Mouse (Mus musculus): ENCODE results near the gene Lif. TPM values are rescaled to one million over a fixed set of nuclear protein-coding genes. Genes with fewer than 3 reads are reported as not detected.

Gene Lif
- polyA plus RNA-seq, 1 experiment = 0.95 TPM

DNA sequence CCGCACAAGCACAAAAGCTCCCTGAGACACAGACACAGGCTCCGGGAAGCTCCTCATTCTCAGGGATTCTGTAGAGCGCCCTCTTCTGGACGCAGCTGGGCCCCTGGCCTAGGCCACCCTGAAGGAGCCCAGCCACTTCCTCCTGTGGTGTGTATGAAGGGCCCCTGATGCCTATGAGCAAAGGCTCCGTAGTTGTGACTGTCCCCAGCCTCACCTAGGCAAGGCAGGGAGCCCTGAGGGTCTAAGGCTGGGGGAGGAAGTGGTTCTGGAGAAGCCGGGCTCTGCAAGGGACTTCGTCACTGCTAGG is 3.8 kb downstream of the Lif start:
- H3K36me3 ChIP-seq (ENCODE audit: control insufficient read depth, insufficient read depth, low read length) = no peaks in the 10 kb centered on the region
- TF ChIP-seq POLR2A (IDR thresholded peaks at IDR 0.05; ENCODE audit: low read depth, low read length) = no peak
- TF ChIP-seq CTCF (IDR thresholded peaks at IDR 0.05; ENCODE audit: extremely low read depth, insufficient read depth, insufficient read length, insufficient replicate concordance) = peak; percentile 61; the same call in 1 of the 2 replicates
- H3K4me1 ChIP-seq (ENCODE audit: control insufficient read depth, insufficient read depth, insufficient read length) = peaks cover 17% of the 10 kb centered on the region; the same call in 1 of the 2 replicates
- DNase-seq (ENCODE audit: low read depth in 1 of 2, low spot score in 2 of 2) = peak in 1 of 2 experiments; percentile 51
- no peak overlapping the region for H3K4me3 ChIP-seq (ENCODE audit: extremely low read depth, insufficient read depth, insufficient read length)
- WGBS = 16% methylated on average over 7 of the region's 7 CpGs
- H3K27ac ChIP-seq (ENCODE audit: insufficient read depth, low read length) = no peak overlapping the region
- H3K27me3 ChIP-seq (ENCODE audit: control insufficient read depth, insufficient read depth, low read length) = no peaks in the 10 kb centered on the region

DNA sequence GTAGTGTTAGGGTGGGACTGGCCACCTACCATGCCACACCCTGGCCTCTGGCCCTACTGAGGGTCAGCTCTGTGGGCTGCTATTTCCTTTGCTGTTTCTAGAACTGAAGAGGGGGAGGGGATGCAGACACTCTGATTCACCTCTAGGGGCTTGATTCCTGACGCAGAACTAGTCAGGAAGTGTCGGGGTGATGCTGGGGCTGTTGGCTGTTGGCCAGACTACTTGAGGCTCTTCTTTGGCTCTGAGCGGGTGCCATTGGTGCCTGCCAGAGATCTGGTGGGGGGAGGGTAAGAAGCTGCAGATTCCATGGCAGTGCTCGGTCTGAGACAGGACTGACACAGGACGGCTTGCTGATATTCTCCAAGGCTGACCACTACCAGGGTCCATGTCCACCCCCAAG is 4.6 kb downstream of the Lif start:
- DNase-seq (ENCODE audit: low read depth in 1 of 2, low spot score in 2 of 2) = no peak

DNA sequence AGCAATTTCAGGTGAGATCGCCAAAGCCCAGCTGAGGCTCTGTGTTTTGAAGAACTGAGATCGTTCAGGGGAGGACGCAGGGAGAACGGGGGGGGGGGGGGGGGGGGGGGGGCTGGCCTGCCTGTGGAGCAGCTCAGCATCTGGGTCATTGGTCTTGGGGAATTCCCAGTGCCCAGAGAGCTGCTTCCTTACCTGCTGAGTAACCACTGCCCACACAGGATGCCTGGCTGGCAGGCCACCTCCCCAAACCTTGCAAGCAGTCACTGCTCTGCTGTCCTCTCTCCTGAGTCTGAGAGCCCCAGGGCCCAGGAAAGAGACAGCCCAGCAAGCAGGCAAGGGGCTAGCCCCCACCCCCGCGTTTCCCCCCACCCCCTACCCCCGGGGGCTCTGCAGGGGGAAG is 5.5 kb downstream of the Lif start:
- Histone ChIP-seq H3K36me3 (ENCODE audit: control insufficient read depth, insufficient read depth, low read length) (no peaks in the 10 kb centered on the region), H3K27ac (ENCODE audit: insufficient read depth, low read length) (no peak overlapping the region), H3K27me3 (ENCODE audit: control insufficient read depth, insufficient read depth, low read length) (peaks cover 8% of the 10 kb centered on the region), H3K4me1 (ENCODE audit: control insufficient read depth, insufficient read depth, insufficient read length) (peaks cover 17% of the 10 kb centered on the region; the same call in 1 of the 2 replicates), H3K4me3 (ENCODE audit: extremely low read depth, insufficient read depth, insufficient read length) (no peak overlapping the region)
- no peak for TF ChIP-seq POLR2A (IDR thresholded peaks at IDR 0.05; ENCODE audit: low read depth, low read length)
- TF ChIP-seq CTCF (IDR thresholded peaks at IDR 0.05; ENCODE audit: extremely low read depth, insufficient read depth, insufficient read length, insufficient replicate concordance) = no peak
- DNase-seq (ENCODE audit: low read depth in 1 of 2, low spot score in 2 of 2) = no peak
- 23% methylated on average over 5 of the region's 7 CpGs for WGBS

More for the DNA sequence above, 4.6 kb downstream of the Lif start:
- 32% methylated on average over 5 of the region's 5 CpGs for WGBS
- TF ChIP-seq POLR2A (IDR thresholded peaks at IDR 0.05; ENCODE audit: low read depth, low read length) = no peak
- TF ChIP-seq CTCF (IDR thresholded peaks at IDR 0.05; ENCODE audit: extremely low read depth, insufficient read depth, insufficient read length, insufficient replicate concordance) = no peak
- Histone ChIP-seq H3K4me3 (ENCODE audit: extremely low read depth, insufficient read depth, insufficient read length) (no peak overlapping the region), H3K27ac (ENCODE audit: insufficient read depth, low read length) (no peak overlapping the region), H3K4me1 (ENCODE audit: control insufficient read depth, insufficient read depth, insufficient read length) (peaks cover 17% of the 10 kb centered on the region; the same call in 1 of the 2 replicates), H3K36me3 (ENCODE audit: control insufficient read depth, insufficient read depth, low read length) (no peaks in the 10 kb centered on the region), H3K27me3 (ENCODE audit: control insufficient read depth, insufficient read depth, low read length) (peaks cover 6% of the 10 kb centered on the region)

DNA sequence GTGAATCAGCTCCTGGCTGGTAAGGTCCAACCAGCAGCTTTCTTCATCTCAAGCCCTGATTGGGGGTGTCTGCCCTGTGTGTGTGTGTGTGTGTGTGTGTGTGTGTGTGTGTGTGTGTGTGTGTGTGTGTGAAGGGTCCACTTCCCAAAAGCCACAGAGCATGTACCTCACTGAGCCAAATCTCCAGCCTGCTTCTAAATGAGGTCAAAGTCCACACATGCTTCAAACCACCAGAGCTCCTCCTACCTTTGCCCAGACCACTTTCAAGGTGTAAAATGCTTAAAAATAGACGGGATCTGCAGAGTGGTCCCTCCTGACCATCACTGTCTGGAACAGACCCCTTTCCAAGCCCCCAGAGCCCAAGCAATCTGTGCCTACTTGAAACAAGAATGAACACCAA is 5.9 kb downstream of the Lif start:
- Histone ChIP-seq H3K27ac (ENCODE audit: insufficient read depth, low read length) (no peak overlapping the region), H3K36me3 (ENCODE audit: control insufficient read depth, insufficient read depth, low read length) (no peaks in the 10 kb centered on the region), H3K4me1 (ENCODE audit: control insufficient read depth, insufficient read depth, insufficient read length) (peaks cover 17% of the 10 kb centered on the region; the same call in 1 of the 2 replicates), H3K4me3 (ENCODE audit: extremely low read depth, insufficient read depth, insufficient read length) (no peak overlapping the region), H3K27me3 (ENCODE audit: control insufficient read depth, insufficient read depth, low read length) (peaks cover 8% of the 10 kb centered on the region)
- no peak for TF ChIP-seq POLR2A (IDR thresholded peaks at IDR 0.05; ENCODE audit: low read depth, low read length)
- TF ChIP-seq CTCF (IDR thresholded peaks at IDR 0.05; ENCODE audit: extremely low read depth, insufficient read depth, insufficient read length, insufficient replicate concordance) = no peak
- 65% methylated on average over 1 of the region's 1 CpGs for WGBS
- DNase-seq (ENCODE audit: low read depth in 1 of 2, low spot score in 2 of 2) = no peak

DNA sequence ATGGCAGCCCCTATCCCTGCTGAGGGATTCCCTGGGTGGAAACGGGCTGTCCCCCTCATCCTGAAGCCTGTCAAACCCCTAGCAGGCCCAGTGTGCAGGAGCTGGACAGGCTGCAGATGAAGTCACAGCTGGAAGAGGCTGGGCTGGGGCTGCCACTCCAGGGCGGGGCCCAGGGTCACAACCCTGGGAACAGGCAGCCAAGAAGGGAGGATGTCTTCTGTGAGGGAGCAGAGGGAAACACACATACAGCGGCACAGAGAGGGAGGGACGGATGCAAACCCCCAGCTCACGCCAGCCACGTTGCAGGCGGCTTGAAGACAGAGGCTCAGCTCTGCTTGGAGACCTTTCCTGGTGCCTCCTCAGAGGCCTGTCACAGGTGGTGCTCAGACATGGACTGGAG is 6.7 kb downstream of the Lif start:
- DNase-seq (ENCODE audit: low read depth in 1 of 2, low spot score in 2 of 2) = no peak
- TF ChIP-seq POLR2A (IDR thresholded peaks at IDR 0.05; ENCODE audit: low read depth, low read length) (no peak), CTCF (IDR thresholded peaks at IDR 0.05; ENCODE audit: extremely low read depth, insufficient read depth, insufficient read length, insufficient replicate concordance) (no peak)
- Histone ChIP-seq H3K27ac (ENCODE audit: insufficient read depth, low read length) (no peak overlapping the region), H3K27me3 (ENCODE audit: control insufficient read depth, insufficient read depth, low read length) (peaks cover 8% of the 10 kb centered on the region), H3K36me3 (ENCODE audit: control insufficient read depth, insufficient read depth, low read length) (no peaks in the 10 kb centered on the region), H3K4me3 (ENCODE audit: extremely low read depth, insufficient read depth, insufficient read length) (no peak overlapping the region), H3K4me1 (ENCODE audit: control insufficient read depth, insufficient read depth, insufficient read length) (peaks cover 17% of the 10 kb centered on the region; the same call in 1 of the 2 replicates)
- 75% methylated on average over 7 of the region's 7 CpGs for WGBS

DNA sequence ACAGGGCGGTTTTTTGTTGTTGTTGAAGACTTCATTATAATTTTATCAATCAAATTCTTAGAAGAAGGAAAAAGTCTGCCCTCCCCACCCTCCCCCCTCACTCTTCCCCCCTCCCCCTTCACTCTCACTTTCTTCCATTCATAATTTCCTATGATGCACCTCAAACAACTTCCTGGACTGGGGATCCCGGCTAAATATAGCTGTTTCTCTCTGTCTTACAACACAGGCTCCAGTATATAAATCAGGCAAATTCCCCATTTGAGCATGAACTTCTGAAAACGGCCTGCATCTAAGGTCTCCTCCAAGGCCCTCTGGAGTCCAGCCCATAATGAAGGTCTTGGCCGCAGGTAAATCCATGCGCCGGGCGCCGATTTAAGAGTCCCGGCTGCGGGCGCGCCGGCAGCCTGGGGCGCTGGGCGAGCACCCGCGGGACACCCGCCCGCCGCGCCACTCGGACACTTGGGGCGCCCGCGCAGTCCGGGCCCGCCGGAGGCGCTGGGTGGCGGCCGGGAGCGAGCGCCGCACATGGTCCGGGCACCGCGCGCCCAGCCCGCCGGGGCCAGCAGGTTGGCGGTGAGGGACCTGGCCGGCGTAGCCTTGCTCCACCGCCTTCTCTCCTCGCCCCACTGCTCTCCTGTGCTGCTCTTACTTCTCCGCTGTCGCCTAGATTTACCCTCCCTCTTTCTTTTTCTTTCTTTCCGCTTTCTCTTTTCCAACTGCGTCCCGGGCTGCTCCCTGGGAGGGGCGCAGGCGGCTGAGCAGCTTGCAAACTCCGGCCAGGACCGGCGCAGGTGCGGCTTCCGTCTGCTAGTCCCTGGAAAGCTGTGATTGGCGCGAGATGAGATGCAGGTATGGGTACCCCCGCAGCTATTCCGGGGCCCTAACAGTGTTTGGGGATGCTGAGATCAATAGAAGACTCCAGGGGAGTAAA is 9.2 kb downstream of the Lif start:
- Histone ChIP-seq H3K27me3 (ENCODE audit: control insufficient read depth, insufficient read depth, low read length) (peaks cover 8% of the 10 kb centered on the region), H3K27ac (ENCODE audit: insufficient read depth, low read length) (peak overlapping the region; percentile 24; the same call in 1 of the 2 replicates), H3K4me3 (ENCODE audit: extremely low read depth, insufficient read depth, insufficient read length) (peak overlapping the region; percentile 59), H3K36me3 (ENCODE audit: control insufficient read depth, insufficient read depth, low read length) (no peaks in the 10 kb centered on the region), H3K4me1 (ENCODE audit: control insufficient read depth, insufficient read depth, insufficient read length) (peaks cover 8% of the 10 kb centered on the region; the same call in 1 of the 2 replicates)
- TF ChIP-seq CTCF (IDR thresholded peaks at IDR 0.05; ENCODE audit: extremely low read depth, insufficient read depth, insufficient read length, insufficient replicate concordance) (no peak), POLR2A (IDR thresholded peaks at IDR 0.05; ENCODE audit: low read depth, low read length) (no peak)
- WGBS = under 1% methylated on average over 59 of the region's 61 CpGs
- DNase-seq (ENCODE audit: low read depth in 1 of 2, low spot score in 2 of 2) = no peak

DNA sequence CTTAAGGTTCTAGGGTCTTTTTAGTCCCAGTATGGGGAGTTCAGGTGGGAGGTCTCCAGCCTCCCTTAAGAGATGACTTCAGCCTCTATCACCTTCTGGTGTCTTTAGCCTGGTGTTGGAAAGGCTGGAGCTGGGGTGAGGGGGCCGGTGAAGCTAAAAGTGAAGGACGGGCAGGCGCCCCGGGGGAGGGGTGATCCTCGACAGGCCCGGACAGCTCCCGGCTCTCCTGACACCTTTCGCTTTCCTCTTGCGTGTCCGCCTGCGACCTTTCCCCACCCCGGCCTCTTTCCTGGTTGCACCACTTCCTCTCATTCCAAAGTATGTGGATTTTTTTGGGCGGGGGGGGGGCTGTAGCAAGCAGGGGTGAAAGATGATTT is 9.8 kb downstream of the Lif start:
- Histone ChIP-seq H3K27ac (ENCODE audit: insufficient read depth, low read length) (peak overlapping the region; percentile 24; the same call in 1 of the 2 replicates), H3K4me1 (ENCODE audit: control insufficient read depth, insufficient read depth, insufficient read length) (peaks cover 4% of the 10 kb centered on the region; the same call in 1 of the 2 replicates), H3K27me3 (ENCODE audit: control insufficient read depth, insufficient read depth, low read length) (peaks cover 8% of the 10 kb centered on the region), H3K4me3 (ENCODE audit: extremely low read depth, insufficient read depth, insufficient read length) (peak overlapping the region; percentile 59; the same call in 1 of the 2 replicates), H3K36me3 (ENCODE audit: control insufficient read depth, insufficient read depth, low read length) (no peaks in the 10 kb centered on the region)
- WGBS = 23% methylated on average over 13 of the region's 13 CpGs
- DNase-seq (ENCODE audit: low read depth in 1 of 2, low spot score in 2 of 2) = no peak
- TF ChIP-seq CTCF (IDR thresholded peaks at IDR 0.05; ENCODE audit: extremely low read depth, insufficient read depth, insufficient read length, insufficient replicate concordance) = no peak
- TF ChIP-seq POLR2A (IDR thresholded peaks at IDR 0.05; ENCODE audit: low read depth, low read length) = no peak
